Mouse (Mus musculus) heart, embryonic 15.5 days (tissue): ENCODE results near the gene Fxyd7. TPM values are rescaled to one million over a fixed set of nuclear protein-coding genes. Genes with fewer than 3 reads are reported as not detected.

Experiments
- ATAC-seq: fragments of 200-750 bp; cut with Nextera tagmentation; replicated peaks from 2 replicates; pipeline ENCODE4 v1.8.0; 2017; ENCODE audit warnings: low read depth, moderate TSS enrichment; ENCODE audit not compliant: insufficient number of reproducible peaks, insufficient read depth, low FRiP score
- H3K27ac ChIP-seq: fragments of 300-500 bp; sonication (generic); 2 replicates; pipeline ENCODE4 v1.5.1; 2015; ENCODE audit warnings: mild to moderate bottlenecking, inconsistent platforms
- H3K27me3 ChIP-seq: fragments of 300-500 bp; sonication (generic); 2 replicates; pipeline ENCODE4 v1.6.1; 2015; ENCODE audit warnings: inconsistent platforms
- H3K36me3 ChIP-seq: fragments of 300-500 bp; sonication (generic); 2 replicates; pipeline ENCODE4 v1.6.1; 2015; ENCODE audit warnings: mild to moderate bottlenecking, inconsistent platforms
- H3K4me1 ChIP-seq: fragments of 300-500 bp; sonication (generic); replicated peaks from 2 replicates; pipeline ENCODE4 v1.6.1; 2015; ENCODE audit warnings: inconsistent platforms
- H3K4me2 ChIP-seq: fragments of 300-500 bp; sonication (generic); 2 replicates; pipeline ENCODE4 v1.6.1; 2015; ENCODE audit warnings: inconsistent platforms, mild to moderate bottlenecking, moderate library complexity
- H3K4me3 ChIP-seq: fragments of 300-500 bp; sonication (generic); 2 replicates; pipeline ENCODE4 v1.5.1; 2015; ENCODE audit warnings: mild to moderate bottlenecking, inconsistent platforms
- H3K9ac ChIP-seq: fragments of 300-500 bp; sonication (generic); 2 replicates; pipeline ENCODE4 v1.6.1; 2015; ENCODE audit warnings: mild to moderate bottlenecking, inconsistent platforms
- H3K9me3 ChIP-seq: fragments of 300-500 bp; sonication (generic); replicated peaks from 2 replicates; pipeline ENCODE4 v1.6.1; 2016; ENCODE audit warnings: inconsistent platforms
- WGBS: fragments of 180-500 bp; shearing (Covaris S2); methylation state at CpG from one replicate; pipeline ENCODE4 v1.1.7; 2015; ENCODE audit warnings: mixed read lengths; 5-methylcytosine and 5-hydroxymethylcytosine counted together
- polyA plus RNA-seq: library from polyadenylated mRNA; unstranded; fragments of >200 nt; fragmentation: Nextera tagmentation; extraction: Ambion mirVana; gene quantifications from 2 replicates; pipeline ENCODE4 v1.2.1, GENCODE M21; 2015

The Fxyd7 gene
- polyA plus RNA-seq, 1 experiment from 2014 or later: 1.1 TPM

- Histone ChIP-seq H3K4me1 (peaks cover 54% of the 10 kb centered on the region), H3K9me3 (no peaks in the 10 kb centered on the region), H3K4me3 (peak overlapping the region; percentile 4; the same call in 1 of the 2 replicates), H3K9ac (no peak overlapping the region), H3K27me3 (peaks cover 42% of the 10 kb centered on the region), H3K36me3 (no peaks in the 10 kb centered on the region), H3K4me2 (peak overlapping the region; percentile 33; the same call in 1 of the 2 replicates), H3K27ac (no peak overlapping the region)
- ATAC-seq: no peak
- WGBS: 12% methylated on average over 6 of the region's 6 CpGs
These were observed 780 bp downstream of the Fxyd7 start for GRCm38 (mm10) chr7:31050487-31050886.

GRCm38 (mm10) chr7:31049846-31050281 lies 1.4 kb downstream of the Fxyd7 start:
- peaks cover 53% of the 10 kb centered on the region for H3K4me1 ChIP-seq
- H3K36me3 ChIP-seq: no peaks in the 10 kb centered on the region
- H3K4me2 ChIP-seq: peak overlapping the region; percentile 33; the same call in 1 of the 2 replicates
- peaks cover 48% of the 10 kb centered on the region for H3K27me3 ChIP-seq
- 7% methylated on average over 10 of the region's 15 CpGs for WGBS
- H3K9me3 ChIP-seq: no peaks in the 10 kb centered on the region
- H3K9ac ChIP-seq: 0 out of 2 replicates have a peak overlapping the region, but pooled peaks have one; percentile 25
- no peak overlapping the region for H3K27ac ChIP-seq
- H3K4me3 ChIP-seq: peak overlapping the region; percentile 4; the same call in 1 of the 2 replicates
- no peak; the same call in 1 of the 2 replicates for ATAC-seq

DNA sequence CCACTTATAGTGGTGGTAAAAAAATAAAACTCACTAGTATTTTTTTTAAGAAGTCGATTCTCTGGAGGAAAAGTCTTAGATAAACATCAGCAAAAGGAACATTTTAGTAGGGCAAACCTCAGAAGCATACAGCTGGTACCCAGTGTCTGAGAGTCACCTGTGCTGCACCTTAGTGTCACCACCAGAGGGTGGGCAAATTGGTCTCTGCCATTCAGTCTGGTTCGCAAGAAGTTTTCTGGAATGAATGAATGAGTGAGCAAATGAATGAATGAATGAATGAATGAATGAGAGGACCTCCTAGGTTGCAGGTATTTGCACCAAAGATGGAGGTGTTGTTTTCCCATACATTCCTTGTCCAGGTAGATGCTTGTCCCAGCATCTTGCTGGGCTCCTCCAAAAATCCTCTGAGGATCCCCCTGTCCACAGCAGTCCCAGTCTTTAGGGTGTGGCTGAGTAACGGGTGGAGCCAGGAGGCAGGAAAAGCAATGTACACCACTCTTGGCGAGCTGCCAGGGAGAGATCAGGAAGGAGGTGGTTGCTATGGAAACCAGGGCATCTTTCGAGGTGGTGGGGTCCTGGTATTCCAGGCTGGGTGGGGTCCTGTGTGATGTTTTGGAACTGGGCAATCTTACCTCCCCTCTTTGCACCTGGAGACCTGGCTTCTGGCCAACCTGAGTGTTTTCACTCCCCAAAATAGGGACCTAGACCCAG lies 2.0 kb downstream of the Fxyd7 start:
- H3K36me3 ChIP-seq: no peaks in the 10 kb centered on the region
- H3K27me3 ChIP-seq: peaks cover 54% of the 10 kb centered on the region
- 32% methylated on average over 5 of the region's 5 CpGs for WGBS
- H3K9me3 ChIP-seq: no peaks in the 10 kb centered on the region
- no peak overlapping the region for H3K27ac ChIP-seq
- no peak overlapping the region for H3K4me3 ChIP-seq
- ATAC-seq: no peak
- no peak overlapping the region; the same call in 1 of the 2 replicates for H3K4me2 ChIP-seq
- peaks cover 50% of the 10 kb centered on the region for H3K4me1 ChIP-seq
- H3K9ac ChIP-seq: no peak overlapping the region

DNA sequence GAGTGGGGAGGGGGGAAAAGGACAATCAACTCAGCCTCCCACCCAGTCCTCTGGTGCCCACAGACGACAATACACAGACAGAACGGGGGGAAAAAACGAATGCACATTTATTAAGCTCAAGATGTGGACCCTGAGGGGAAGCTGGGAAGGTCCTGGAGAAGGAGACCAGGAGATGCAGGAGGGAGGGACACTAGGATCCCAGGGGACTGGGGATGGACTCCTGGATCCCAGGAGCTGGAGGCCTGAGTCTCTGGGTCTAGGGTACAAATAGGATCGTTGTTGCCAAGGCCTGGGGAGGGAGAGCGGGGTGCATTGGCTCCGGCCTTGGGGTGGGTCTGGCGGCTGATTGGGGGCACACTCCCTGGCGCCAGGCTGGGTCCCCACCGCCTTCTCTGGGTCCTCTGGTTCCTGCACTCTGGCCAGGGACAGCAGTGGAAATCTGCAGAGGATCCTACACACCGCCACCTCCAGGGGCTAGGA lies 8.8 kb downstream of the Fxyd7 start, which contains the start of gene Fxyd5:
Fxyd5 (minus strand) TSS at position 51 of the 480 bp plus-strand sequence.
- Histone ChIP-seq H3K4me1 (peaks cover 18% of the 10 kb centered on the region), H3K4me3 (peak within 1 kb of the TSS; percentile 42)
- ATAC-seq: no peak

DNA sequence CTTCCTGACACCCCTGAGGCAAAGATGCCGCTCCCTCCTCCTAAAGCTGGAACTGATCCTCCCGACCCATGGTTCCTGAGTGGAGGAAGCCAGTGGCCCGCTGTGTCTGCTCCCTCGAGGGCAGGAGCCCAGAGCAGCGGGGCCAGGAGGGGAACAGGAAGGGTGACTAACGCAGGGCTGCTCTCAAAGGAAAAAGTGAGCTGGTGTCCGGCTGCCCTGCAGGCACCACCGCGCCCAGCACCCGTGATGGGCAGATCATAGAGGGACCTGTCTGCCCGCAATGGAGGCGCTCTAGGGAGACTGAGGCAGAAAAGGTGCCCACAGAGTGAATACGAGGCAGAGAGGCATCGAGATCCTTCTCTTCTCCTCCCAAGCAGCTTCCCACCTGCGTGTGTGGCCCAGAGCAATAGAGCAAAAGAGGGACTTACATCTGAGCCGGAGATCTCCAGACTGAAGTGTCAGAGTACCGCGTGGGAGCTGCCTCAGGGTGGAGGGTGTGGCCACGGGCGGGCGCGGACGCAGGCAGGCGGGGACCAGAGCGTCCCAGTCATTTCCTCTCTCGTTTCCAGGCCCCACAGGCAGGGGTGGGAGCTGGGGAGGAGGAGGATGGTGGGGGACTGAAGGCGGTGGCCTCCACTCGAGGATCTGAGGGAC lies 9.5 kb downstream of the Fxyd7 start:
- ATAC-seq: peak; percentile 57; the same call in 1 of the 2 replicates
- Histone ChIP-seq H3K4me2 (peak overlapping the region; percentile 68), H3K4me1 (peaks cover 18% of the 10 kb centered on the region), H3K9ac (peak overlapping the region; percentile 44), H3K4me3 (peak overlapping the region; percentile 42), H3K36me3 (no peaks in the 10 kb centered on the region), H3K27ac (peak overlapping the region; percentile 56), H3K9me3 (no peaks in the 10 kb centered on the region), H3K27me3 (peaks cover 38% of the 10 kb centered on the region)
- WGBS: 4% methylated on average over 28 of the region's 28 CpGs

More for the DNA sequence above, 8.8 kb downstream of the Fxyd7 start, which contains the start of gene Fxyd5:
- H3K27me3 ChIP-seq: peaks cover 38% of the 10 kb centered on the region
- 37% methylated on average over 10 of the region's 10 CpGs for WGBS
- H3K27ac ChIP-seq: peak within 1 kb of the TSS; percentile 56
- no peaks in the 10 kb centered on the region for H3K36me3 ChIP-seq
- H3K9ac ChIP-seq: peak within 1 kb of the TSS; percentile 44
- H3K4me2 ChIP-seq: peak within 1 kb of the TSS; percentile 68
- H3K9me3 ChIP-seq: no peaks in the 10 kb centered on the region

DNA sequence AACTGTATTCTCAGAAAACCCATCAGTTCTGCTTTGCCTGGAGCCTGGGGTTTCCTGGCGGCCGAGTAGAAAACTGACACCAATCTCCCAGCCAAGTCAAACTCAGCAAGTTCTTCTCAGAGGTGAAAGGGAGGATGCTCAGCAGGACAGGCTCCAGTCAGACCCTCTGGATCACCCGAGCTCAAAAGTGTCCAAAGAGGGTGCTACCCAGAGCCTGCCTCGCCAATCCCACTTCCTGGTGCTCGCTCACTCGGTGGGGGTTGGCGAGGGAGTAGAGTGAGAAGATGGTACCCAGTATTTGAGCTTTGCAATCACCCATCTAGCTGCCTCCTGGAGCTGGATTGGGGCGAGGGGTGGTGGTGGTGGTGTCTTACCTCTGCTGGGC lies 10.3 kb downstream of the Fxyd7 start:
- Histone ChIP-seq H3K36me3 (no peaks in the 10 kb centered on the region), H3K27me3 (peaks cover 38% of the 10 kb centered on the region), H3K27ac (no peak overlapping the region), H3K9me3 (no peaks in the 10 kb centered on the region), H3K4me3 (peak overlapping the region; percentile 42), H3K4me1 (peaks cover 18% of the 10 kb centered on the region), H3K9ac (no peak overlapping the region), H3K4me2 (peak overlapping the region; percentile 68)
- no peak for ATAC-seq
- 25% methylated on average over 8 of the region's 8 CpGs for WGBS

- Histone ChIP-seq H3K4me3 (0 out of 2 replicates have a peak overlapping the region, but pooled peaks have one; percentile 42), H3K9ac (no peak overlapping the region), H3K9me3 (no peaks in the 10 kb centered on the region), H3K36me3 (no peaks in the 10 kb centered on the region), H3K4me1 (peaks cover 18% of the 10 kb centered on the region), H3K4me2 (peak overlapping the region; percentile 68), H3K27ac (no peak overlapping the region), H3K27me3 (peaks cover 37% of the 10 kb centered on the region)
- ATAC-seq: no peak
- WGBS: 67% methylated on average over 12 of the region's 12 CpGs
These were observed 10.8 kb downstream of the Fxyd7 start for GRCm38 (mm10) chr7:31040281-31041022.

- no peaks in the 10 kb centered on the region for H3K9me3 ChIP-seq
- no peak overlapping the region for H3K4me2 ChIP-seq
- no peak overlapping the region for H3K9ac ChIP-seq
- peaks cover 18% of the 10 kb centered on the region for H3K4me1 ChIP-seq
- H3K4me3 ChIP-seq: no peak overlapping the region
- no peaks in the 10 kb centered on the region for H3K36me3 ChIP-seq
- WGBS: 78% methylated on average over 4 of the region's 4 CpGs
- peaks cover 25% of the 10 kb centered on the region for H3K27me3 ChIP-seq
- no peak overlapping the region for H3K27ac ChIP-seq
- ATAC-seq: no peak
These were observed 12.3 kb downstream of the Fxyd7 start for GRCm38 (mm10) chr7:31039011-31039410.

GRCm38 (mm10) chr7:31037675-31038074 lies 13.6 kb downstream of the Fxyd7 start:
- Histone ChIP-seq H3K4me2 (no peak overlapping the region), H3K4me1 (peaks cover 17% of the 10 kb centered on the region), H3K27me3 (peaks cover 17% of the 10 kb centered on the region), H3K27ac (no peak overlapping the region), H3K9ac (no peak overlapping the region), H3K4me3 (no peak overlapping the region), H3K36me3 (no peaks in the 10 kb centered on the region), H3K9me3 (no peaks in the 10 kb centered on the region)
- WGBS: 64% methylated on average over 2 of the region's 2 CpGs
- ATAC-seq: no peak

- Histone ChIP-seq H3K4me3 (no peak overlapping the region), H3K9me3 (no peaks in the 10 kb centered on the region), H3K27me3 (peaks cover 13% of the 10 kb centered on the region), H3K27ac (no peak overlapping the region), H3K4me2 (no peak overlapping the region), H3K9ac (no peak overlapping the region), H3K4me1 (peaks cover 9% of the 10 kb centered on the region), H3K36me3 (no peaks in the 10 kb centered on the region)
- ATAC-seq: no peak
- 77% methylated on average over 7 of the region's 7 CpGs for WGBS
These were observed 14.3 kb downstream of the Fxyd7 start for GRCm38 (mm10) chr7:31036917-31037316.

DNA sequence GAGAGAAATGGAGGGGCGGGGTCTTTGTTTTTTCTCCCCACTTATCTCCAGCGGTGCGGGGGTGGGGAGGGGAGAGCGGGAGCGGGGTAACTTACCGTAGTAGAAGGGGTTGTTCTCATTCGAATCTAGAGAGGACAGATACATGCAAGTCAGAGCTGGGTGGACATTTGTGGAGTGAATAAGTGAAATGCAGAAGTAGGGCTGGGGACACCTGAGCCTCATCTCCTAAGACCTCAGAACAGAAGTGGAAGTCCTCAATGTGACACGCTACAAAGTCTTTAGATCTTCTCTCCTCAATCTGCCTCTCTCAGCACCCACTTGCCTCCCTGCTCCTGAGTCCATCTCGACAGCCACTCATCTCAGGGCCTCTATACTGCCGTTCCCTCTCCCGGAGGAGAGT lies 16.0 kb downstream of the Fxyd7 start:
- WGBS: 74% methylated on average over 11 of the region's 11 CpGs

More for the DNA sequence above, 16.0 kb downstream of the Fxyd7 start:
- no peak for ATAC-seq
- Histone ChIP-seq H3K4me1 (no peaks in the 10 kb centered on the region; the same call in 1 of the 2 replicates), H3K4me2 (no peak overlapping the region), H3K9ac (no peak overlapping the region), H3K36me3 (no peaks in the 10 kb centered on the region), H3K9me3 (no peaks in the 10 kb centered on the region), H3K27me3 (peaks cover 4% of the 10 kb centered on the region; the same call in 1 of the 2 replicates), H3K27ac (no peak overlapping the region), H3K4me3 (no peak overlapping the region)
